Mouse (Mus musculus): ENCODE measurements around the gene Plxdc1. TPM values are rescaled to one million over a fixed set of nuclear protein-coding genes. Genes with fewer than 3 reads are reported as not detected.

Plxdc1 gene
- polyA plus RNA-seq, 1 experiment, result 11.9 TPM

GRCm38 (mm10) chr11:98005686-98006085 is 19.4 kb upstream of the Plxdc1 start:
- no peak overlapping the region for H3K4me3 ChIP-seq (replicated peaks; ENCODE audit: control insufficient read depth, low read depth, low read length)
- H3K4me1 ChIP-seq (ENCODE audit: control insufficient read depth, insufficient read depth, low read length), result no peaks in the 10 kb centered on the region; the same call in 1 of the 2 replicates
- TF ChIP-seq POLR2A (IDR thresholded peaks at IDR 0.05; ENCODE audit: borderline replicate concordance, control insufficient read depth, low read depth, low read length) (no peak), CTCF (IDR thresholded peaks at IDR 0.05; ENCODE audit: control insufficient read depth, insufficient read depth, low read length) (no peak)
- H3K27ac ChIP-seq (ENCODE audit: control insufficient read depth, insufficient read depth, low read depth, low read length, poor library complexity), result no peak overlapping the region
- WGBS, result 85% methylated on average over 10 of the region's 10 CpGs

- Histone ChIP-seq H3K4me1 (ENCODE audit: control insufficient read depth, insufficient read depth, low read length) (no peaks in the 10 kb centered on the region; the same call in 1 of the 2 replicates), H3K27ac (ENCODE audit: control insufficient read depth, insufficient read depth, low read depth, low read length, poor library complexity) (no peak overlapping the region), H3K4me3 (replicated peaks; ENCODE audit: control insufficient read depth, low read depth, low read length) (no peak overlapping the region)
- 78% methylated on average over 13 of the region's 13 CpGs for WGBS
- TF ChIP-seq POLR2A (IDR thresholded peaks at IDR 0.05; ENCODE audit: borderline replicate concordance, control insufficient read depth, low read depth, low read length) (no peak), CTCF (IDR thresholded peaks at IDR 0.05; ENCODE audit: control insufficient read depth, insufficient read depth, low read length) (no peak)
Measured at GRCm38 (mm10) chr11:98005076-98005475, 18.8 kb upstream of the Plxdc1 start.

- no peak overlapping the region for H3K4me3 ChIP-seq (replicated peaks; ENCODE audit: control insufficient read depth, low read depth, low read length)
- WGBS, result 67% methylated on average over 8 of the region's 8 CpGs
- H3K4me1 ChIP-seq (ENCODE audit: control insufficient read depth, insufficient read depth, low read length), result peaks cover 4% of the 10 kb centered on the region
- H3K27ac ChIP-seq (ENCODE audit: control insufficient read depth, insufficient read depth, low read depth, low read length, poor library complexity), result no peak overlapping the region
- TF ChIP-seq POLR2A (IDR thresholded peaks at IDR 0.05; ENCODE audit: borderline replicate concordance, control insufficient read depth, low read depth, low read length) (no peak), CTCF (IDR thresholded peaks at IDR 0.05; ENCODE audit: control insufficient read depth, insufficient read depth, low read length) (no peak)
Measured at GRCm38 (mm10) chr11:98004161-98004560, 17.9 kb upstream of the Plxdc1 start.

- WGBS, result 73% methylated on average over 17 of the region's 17 CpGs
- no peak overlapping the region for H3K4me3 ChIP-seq (replicated peaks; ENCODE audit: control insufficient read depth, low read depth, low read length)
- peak overlapping the region; percentile 12; the same call in 1 of the 2 replicates for H3K27ac ChIP-seq (ENCODE audit: control insufficient read depth, insufficient read depth, low read depth, low read length, poor library complexity)
- TF ChIP-seq POLR2A (IDR thresholded peaks at IDR 0.05; ENCODE audit: borderline replicate concordance, control insufficient read depth, low read depth, low read length), result no peak
- no peak for TF ChIP-seq CTCF (IDR thresholded peaks at IDR 0.05; ENCODE audit: control insufficient read depth, insufficient read depth, low read length)
- H3K4me1 ChIP-seq (ENCODE audit: control insufficient read depth, insufficient read depth, low read length), result peaks cover 6% of the 10 kb centered on the region
Measured at GRCm38 (mm10) chr11:98003171-98003671, 17.0 kb upstream of the Plxdc1 start.

GRCm38 (mm10) chr11:98002627-98003026 is 16.4 kb upstream of the Plxdc1 start:
- WGBS, result 49% methylated on average over 12 of the region's 12 CpGs
- TF ChIP-seq POLR2A (IDR thresholded peaks at IDR 0.05; ENCODE audit: borderline replicate concordance, control insufficient read depth, low read depth, low read length), result no peak
- TF ChIP-seq CTCF (IDR thresholded peaks at IDR 0.05; ENCODE audit: control insufficient read depth, insufficient read depth, low read length), result peak; percentile 85
- Histone ChIP-seq H3K4me3 (replicated peaks; ENCODE audit: control insufficient read depth, low read depth, low read length) (no peak overlapping the region), H3K4me1 (ENCODE audit: control insufficient read depth, insufficient read depth, low read length) (peaks cover 6% of the 10 kb centered on the region), H3K27ac (ENCODE audit: control insufficient read depth, insufficient read depth, low read depth, low read length, poor library complexity) (peak overlapping the region; percentile 82; the same call in 1 of the 2 replicates)

GRCm38 (mm10) chr11:98001986-98002385 is 15.7 kb upstream of the Plxdc1 start:
- WGBS, result 54% methylated on average over 6 of the region's 6 CpGs
- H3K4me3 ChIP-seq (replicated peaks; ENCODE audit: control insufficient read depth, low read depth, low read length), result no peak overlapping the region
- H3K27ac ChIP-seq (ENCODE audit: control insufficient read depth, insufficient read depth, low read depth, low read length, poor library complexity), result peak overlapping the region; percentile 82
- TF ChIP-seq CTCF (IDR thresholded peaks at IDR 0.05; ENCODE audit: control insufficient read depth, insufficient read depth, low read length) (no peak), POLR2A (IDR thresholded peaks at IDR 0.05; ENCODE audit: borderline replicate concordance, control insufficient read depth, low read depth, low read length) (no peak)
- H3K4me1 ChIP-seq (ENCODE audit: control insufficient read depth, insufficient read depth, low read length), result peaks cover 6% of the 10 kb centered on the region

GRCm38 (mm10) chr11:98001351-98001824 is 15.1 kb upstream of the Plxdc1 start:
- peak overlapping the region; percentile 82 for H3K27ac ChIP-seq (ENCODE audit: control insufficient read depth, insufficient read depth, low read depth, low read length, poor library complexity)
- 26% methylated on average over 11 of the region's 11 CpGs for WGBS

GRCm38 (mm10) chr11:98000378-98001140 is 14.3 kb upstream of the Plxdc1 start:
- Histone ChIP-seq H3K27ac (ENCODE audit: control insufficient read depth, insufficient read depth, low read depth, low read length, poor library complexity) (peak overlapping the region; percentile 91), H3K4me3 (replicated peaks; ENCODE audit: control insufficient read depth, low read depth, low read length) (no peak overlapping the region), H3K4me1 (ENCODE audit: control insufficient read depth, insufficient read depth, low read length) (peaks cover 7% of the 10 kb centered on the region)
- TF ChIP-seq CTCF (IDR thresholded peaks at IDR 0.05; ENCODE audit: control insufficient read depth, insufficient read depth, low read length) (no peak), POLR2A (IDR thresholded peaks at IDR 0.05; ENCODE audit: borderline replicate concordance, control insufficient read depth, low read depth, low read length) (no peak)
- 20% methylated on average over 7 of the region's 7 CpGs for WGBS

More at GRCm38 (mm10) chr11:98001351-98001824, 15.1 kb upstream of the Plxdc1 start:
- Histone ChIP-seq H3K4me3 (replicated peaks; ENCODE audit: control insufficient read depth, low read depth, low read length) (no peak overlapping the region), H3K4me1 (ENCODE audit: control insufficient read depth, insufficient read depth, low read length) (peaks cover 7% of the 10 kb centered on the region)
- no peak for TF ChIP-seq CTCF (IDR thresholded peaks at IDR 0.05; ENCODE audit: control insufficient read depth, insufficient read depth, low read length)
